Mouse (Mus musculus) kidney, adult 10 weeks (tissue): Measurements from ENCODE around the gene Ascl4. TPM values are rescaled to one million over a fixed set of nuclear protein-coding genes. Genes with fewer than 3 reads are reported as not detected.

Experiments used
- polyA plus RNA-seq: library from polyadenylated mRNA; stranded (reverse); fragments of 350-450 nt; fragmentation: Illumina TruSeq; extraction: RNeasy Lipid Tissue Mini Kit (QIAGEN cat#74804); gene quantifications from one replicate; pipeline ENCODE4 v1.2.3, GENCODE M21; 2014; ENCODE audit warnings: low read depth, low replicate concordance

The Ascl4 gene
- 0.77 TPM for polyA plus RNA-seq

DNA sequence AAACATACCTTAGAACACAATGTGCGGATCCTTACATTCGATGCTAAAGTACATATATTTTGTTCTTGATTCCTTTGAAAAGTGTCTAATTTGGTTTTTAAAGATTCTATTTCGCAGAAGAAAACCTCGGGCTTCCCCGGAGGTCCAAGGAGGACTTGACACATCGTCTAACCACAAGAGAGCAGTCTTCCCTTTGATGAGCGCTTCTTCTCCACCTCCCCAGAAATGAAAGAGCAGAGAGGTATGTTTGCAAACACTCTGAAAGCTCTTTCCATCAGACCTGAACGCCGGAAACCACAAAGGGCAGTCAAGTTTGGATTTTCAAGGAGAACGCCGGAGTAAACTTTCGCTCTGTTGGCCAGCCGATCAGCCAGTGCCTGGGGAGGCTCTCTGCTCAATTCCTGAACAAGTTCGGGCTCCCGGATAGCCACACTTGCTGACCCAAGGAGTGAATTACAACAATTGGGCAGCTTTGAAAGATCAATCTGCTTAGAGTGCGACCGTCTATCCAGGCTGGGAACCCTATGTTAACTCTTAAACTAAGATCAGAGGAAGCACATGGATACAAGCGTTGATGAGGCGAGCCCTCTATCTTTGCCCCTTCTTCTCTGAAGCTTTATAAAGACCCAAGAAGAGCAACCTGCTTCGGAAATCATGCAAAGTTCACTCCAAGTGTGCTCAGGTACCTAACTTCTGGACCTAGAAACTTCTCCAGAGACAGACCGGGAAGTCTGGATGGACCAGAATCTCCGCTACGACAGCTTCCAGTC, at the start of gene Ascl4:
Gene Ascl4 (plus strand): TSS at position 6 of the 770 bp plus-strand sequence.

DNA sequence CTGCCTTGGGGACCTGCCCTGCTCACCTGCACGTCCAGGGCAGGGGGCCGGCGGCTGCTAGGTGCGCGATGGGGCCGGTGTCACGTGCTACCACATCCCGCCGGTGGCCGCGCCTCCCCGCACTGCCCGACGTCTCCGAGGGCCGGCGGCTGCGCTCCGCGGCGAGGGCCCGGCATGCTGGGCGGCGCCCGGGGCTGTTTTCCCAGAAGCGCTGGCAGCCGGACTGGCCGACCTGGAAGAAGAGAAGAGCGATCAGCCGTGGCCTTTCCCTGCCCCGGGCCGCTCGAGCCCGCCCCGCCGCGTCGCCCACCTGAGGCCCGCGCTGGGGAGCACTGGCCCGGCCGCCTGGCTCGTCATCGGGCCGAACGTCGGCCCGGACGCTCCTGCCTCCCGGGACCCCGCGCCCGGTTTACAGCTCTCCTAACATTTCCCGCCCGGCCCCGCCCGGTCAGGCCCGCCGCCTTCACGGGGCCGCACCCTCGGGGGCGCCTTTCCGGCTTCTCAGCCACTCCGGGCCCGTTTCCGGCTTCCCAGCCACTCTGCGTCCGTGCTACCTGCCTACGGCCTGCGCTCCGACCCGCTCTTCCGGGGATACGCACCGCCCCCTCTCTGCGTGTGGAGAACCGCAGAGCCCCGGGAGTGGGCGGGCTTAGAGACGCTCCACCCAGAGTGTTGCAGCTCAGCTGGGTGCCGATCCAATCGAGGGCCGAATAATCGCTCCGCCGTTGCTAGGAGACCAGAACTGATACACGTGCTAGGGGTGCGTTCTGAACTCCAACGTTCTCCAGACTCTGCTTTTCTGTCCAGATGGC, 10.8 kb upstream of the Ascl4 start, which contains the start of gene Prdm4:
Gene Prdm4 (minus strand): TSS at position 645 of the 812 bp plus-strand sequence.

DNA sequence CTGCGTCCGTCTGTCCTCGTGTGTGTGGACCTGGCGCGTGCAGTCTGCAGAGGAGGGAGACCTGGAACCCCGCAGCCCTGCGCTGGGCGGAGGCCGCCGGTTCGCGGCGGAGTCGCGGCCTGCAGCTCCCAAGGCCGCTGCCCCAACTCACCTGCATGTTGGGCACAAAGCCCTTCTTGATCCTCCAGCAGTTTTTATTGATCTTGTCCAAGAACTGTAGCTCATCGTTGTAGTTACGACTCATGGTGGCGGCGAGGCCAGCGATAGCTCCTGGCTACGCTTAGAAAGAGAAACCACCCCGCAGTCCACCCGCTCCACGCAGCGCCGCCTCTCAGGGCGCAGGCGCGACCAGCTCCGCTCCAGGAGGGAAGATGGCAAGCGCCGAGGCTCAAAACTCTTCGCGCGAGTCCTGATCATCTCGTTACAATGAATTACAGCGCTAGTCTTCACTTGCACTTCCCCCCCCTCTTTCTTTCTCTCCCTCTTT, 30.0 kb downstream of the Ascl4 start, which contains the start of gene Rtcb:
Gene Rtcb (minus strand): TSS at position 360 of the 487 bp plus-strand sequence.

Other genes starting within 250 kb of the Ascl4 start
- 29.6 TPM for gene Pwp1, start 98.2 kb upstream of the Ascl4 start, polyA plus RNA-seq
- gene Prdm4, start 10.5 kb upstream of the Ascl4 start, polyA plus RNA-seq = 14.4 TPM
- gene Rtcb, start 30.1 kb downstream of the Ascl4 start, polyA plus RNA-seq = 33.4 TPM
- gene Bpifc, start 84.2 kb downstream of the Ascl4 start, polyA plus RNA-seq = not detected
- gene Fbxo7, start 94.3 kb downstream of the Ascl4 start, polyA plus RNA-seq = 39.1 TPM